Mouse (Mus musculus) neural tube, embryonic 11.5 days (tissue): ENCODE results near the gene P2rx1. TPM values are rescaled to one million over a fixed set of nuclear protein-coding genes. Genes with fewer than 3 reads are reported as not detected.

Experiments used
- ATAC-seq: fragments of 200-750 bp; cut with Nextera tagmentation; 2 replicates; pipeline ENCODE4 v1.8.0; 2017; ENCODE audit warnings: moderate number of reproducible peaks, mild to moderate bottlenecking, moderate TSS enrichment, moderate library complexity; ENCODE audit not compliant: insufficient read depth, low FRiP score, low TSS enrichment
- DNase-seq: peaks from one replicate; pipeline ENCODE4 v3.0.0-alpha.2; 2015; ENCODE audit warnings: low spot score
- H3K27ac ChIP-seq: fragments of 300-500 bp; sonication (generic); 2 replicates; pipeline ENCODE4 v1.5.1; 2014; ENCODE audit warnings: low read depth, mild to moderate bottlenecking, low read length
- H3K27me3 ChIP-seq: fragments of 300-500 bp; sonication (generic); 2 replicates; pipeline ENCODE4 v1.6.1; 2014; ENCODE audit warnings: mild to moderate bottlenecking, low read length, mixed read lengths; ENCODE audit not compliant: control insufficient read depth, insufficient read depth
- H3K36me3 ChIP-seq: fragments of 300-500 bp; sonication (generic); 2 replicates; pipeline ENCODE4 v1.6.1; 2014; ENCODE audit warnings: mild to moderate bottlenecking, low read length, moderate library complexity, mixed read lengths; ENCODE audit not compliant: control insufficient read depth, insufficient read depth
- H3K4me1 ChIP-seq: fragments of 300-500 bp; sonication (generic); 2 replicates; pipeline ENCODE4 v1.6.1; 2014; ENCODE audit warnings: low read length, mixed read lengths; ENCODE audit not compliant: control insufficient read depth, insufficient read depth
- H3K4me2 ChIP-seq: fragments of 300-500 bp; sonication (generic); 2 replicates; pipeline ENCODE4 v1.6.1; 2014; ENCODE audit warnings: low read depth, mild to moderate bottlenecking, moderate library complexity
- H3K4me3 ChIP-seq: fragments of 300-500 bp; sonication (generic); 2 replicates; pipeline ENCODE4 v1.5.1; 2014; ENCODE audit warnings: low read depth, low read length
- H3K9ac ChIP-seq: fragments of 300-500 bp; sonication (generic); 2 replicates; pipeline ENCODE4 v1.6.1; 2014; ENCODE audit warnings: mild to moderate bottlenecking, low read length
- H3K9me3 ChIP-seq: fragments of 300-500 bp; sonication (generic); 2 replicates; pipeline ENCODE4 v1.6.1; 2016; ENCODE audit warnings: low read length; ENCODE audit not compliant: control insufficient read depth
- WGBS: fragments of 180-500 bp; shearing (Covaris S2); extraction: QIAGEN DNeasy Blood & Tissue Kit; methylation state at CpG from one replicate; pipeline ENCODE4 v1.1.7; 2014; 5-methylcytosine and 5-hydroxymethylcytosine counted together
- polyA plus RNA-seq: library from polyadenylated mRNA; unstranded; fragments of >200 nt; fragmentation: Nextera tagmentation; extraction: Ambion mirVana; gene quantifications from 2 replicates; pipeline ENCODE4 v1.2.1, GENCODE M21; 2014

Gene P2rx1
- polyA plus RNA-seq, 1 experiment from 2014 or later: 2.5 TPM

- H3K4me3 ChIP-seq: no peak overlapping the region
- no peak for DNase-seq
- H3K27me3 ChIP-seq: no peaks in the 10 kb centered on the region
- H3K9ac ChIP-seq: no peak overlapping the region
- no peaks in the 10 kb centered on the region for H3K9me3 ChIP-seq
- H3K4me1 ChIP-seq: peaks cover 4% of the 10 kb centered on the region; the same call in 1 of the 2 replicates
- H3K4me2 ChIP-seq: no peak overlapping the region
- 71% methylated on average over 5 of the region's 5 CpGs for WGBS
- H3K27ac ChIP-seq: no peak overlapping the region
- H3K36me3 ChIP-seq: no peaks in the 10 kb centered on the region
- no peak for ATAC-seq
These were observed 15.1 kb downstream of the P2rx1 start for GRCm38 (mm10) chr11:73013981-73014380.

DNA sequence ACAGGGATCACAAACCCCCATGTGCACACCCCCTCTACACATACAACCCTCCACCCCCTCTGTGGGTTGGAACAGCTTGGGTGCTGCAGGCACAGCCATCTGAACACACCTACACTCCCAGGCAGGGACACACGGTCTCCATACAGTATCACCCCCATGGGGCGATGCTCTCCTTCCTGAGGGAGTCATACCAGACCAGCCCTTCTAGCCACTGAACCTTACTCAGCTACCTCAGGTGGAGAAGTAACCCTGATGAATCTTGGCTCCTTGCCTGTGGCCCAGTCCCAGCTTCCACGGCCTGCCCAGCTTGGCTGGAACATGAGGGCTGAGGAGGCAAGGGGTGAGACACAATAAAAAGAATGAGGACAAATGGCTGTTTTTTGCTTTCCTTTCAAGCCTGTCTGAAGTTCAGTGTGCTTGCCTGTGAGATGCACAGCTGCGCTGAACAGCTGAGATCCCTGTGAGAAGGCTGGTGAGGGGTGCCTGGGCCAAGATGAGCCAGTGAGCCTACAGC is 16.0 kb downstream of the P2rx1 start:
- 81% methylated on average over 4 of the region's 4 CpGs for WGBS
- Histone ChIP-seq H3K4me1 (peaks cover 7% of the 10 kb centered on the region), H3K4me2 (no peak overlapping the region), H3K9ac (no peak overlapping the region), H3K4me3 (no peak overlapping the region), H3K9me3 (no peaks in the 10 kb centered on the region), H3K27ac (no peak overlapping the region), H3K27me3 (peaks cover 7% of the 10 kb centered on the region), H3K36me3 (no peaks in the 10 kb centered on the region)
- ATAC-seq (no peak), DNase-seq (no peak)

GRCm38 (mm10) chr11:73015391-73016102 is 16.6 kb downstream of the P2rx1 start:
- Histone ChIP-seq H3K9me3 (no peaks in the 10 kb centered on the region), H3K4me3 (no peak overlapping the region; the same call in 1 of the 2 replicates), H3K4me1 (peaks cover 7% of the 10 kb centered on the region), H3K9ac (no peak overlapping the region), H3K27me3 (peaks cover 14% of the 10 kb centered on the region), H3K4me2 (no peak overlapping the region), H3K36me3 (no peaks in the 10 kb centered on the region), H3K27ac (no peak overlapping the region)
- 75% methylated on average over 5 of the region's 5 CpGs for WGBS
- no peak for DNase-seq
- no peak for ATAC-seq

GRCm38 (mm10) chr11:73016103-73016420 is 17.2 kb downstream of the P2rx1 start:
- Histone ChIP-seq H3K9me3 (no peaks in the 10 kb centered on the region), H3K27ac (no peak overlapping the region), H3K4me1 (peaks cover 7% of the 10 kb centered on the region), H3K36me3 (no peaks in the 10 kb centered on the region), H3K4me3 (no peak overlapping the region), H3K4me2 (no peak overlapping the region), H3K27me3 (peaks cover 15% of the 10 kb centered on the region), H3K9ac (no peak overlapping the region)
- WGBS: 79% methylated on average over 6 of the region's 6 CpGs
- DNase-seq (no peak), ATAC-seq (no peak)

- H3K9me3 ChIP-seq: no peaks in the 10 kb centered on the region
- peak; percentile 94 for DNase-seq
- ATAC-seq: peak; percentile 97
- peak within 1 kb of the TSS; percentile 98 for H3K4me2 ChIP-seq
- H3K27ac ChIP-seq: peak within 1 kb of the TSS; percentile 6; the same call in 1 of the 2 replicates
- no peaks in the 10 kb centered on the region for H3K36me3 ChIP-seq
- H3K9ac ChIP-seq: peak within 1 kb of the TSS; percentile 61
- WGBS: under 1% methylated on average over 57 of the region's 57 CpGs
- peaks cover 18% of the 10 kb centered on the region for H3K27me3 ChIP-seq
- H3K4me3 ChIP-seq: peak within 1 kb of the TSS; percentile 68
- peaks cover 7% of the 10 kb centered on the region for H3K4me1 ChIP-seq
These were observed 19.7 kb downstream of the P2rx1 start, which contains the start of gene Camkk1 for GRCm38 (mm10) chr11:73018471-73019146. TSS of gene Camkk1 (plus strand) at chr11:73019008.

- Histone ChIP-seq H3K36me3 (no peaks in the 10 kb centered on the region), H3K4me3 (peak overlapping the region; percentile 68), H3K4me2 (peak overlapping the region; percentile 98), H3K9ac (peak overlapping the region; percentile 60), H3K4me1 (peaks cover 7% of the 10 kb centered on the region), H3K27ac (peak overlapping the region; percentile 6; the same call in 1 of the 2 replicates), H3K9me3 (no peaks in the 10 kb centered on the region), H3K27me3 (peaks cover 18% of the 10 kb centered on the region)
- peak; percentile 61 for ATAC-seq
- peak; percentile 61 for DNase-seq
- WGBS: under 1% methylated on average over 46 of the region's 46 CpGs
These were observed 20.4 kb downstream of the P2rx1 start for GRCm38 (mm10) chr11:73019147-73019795.

DNA sequence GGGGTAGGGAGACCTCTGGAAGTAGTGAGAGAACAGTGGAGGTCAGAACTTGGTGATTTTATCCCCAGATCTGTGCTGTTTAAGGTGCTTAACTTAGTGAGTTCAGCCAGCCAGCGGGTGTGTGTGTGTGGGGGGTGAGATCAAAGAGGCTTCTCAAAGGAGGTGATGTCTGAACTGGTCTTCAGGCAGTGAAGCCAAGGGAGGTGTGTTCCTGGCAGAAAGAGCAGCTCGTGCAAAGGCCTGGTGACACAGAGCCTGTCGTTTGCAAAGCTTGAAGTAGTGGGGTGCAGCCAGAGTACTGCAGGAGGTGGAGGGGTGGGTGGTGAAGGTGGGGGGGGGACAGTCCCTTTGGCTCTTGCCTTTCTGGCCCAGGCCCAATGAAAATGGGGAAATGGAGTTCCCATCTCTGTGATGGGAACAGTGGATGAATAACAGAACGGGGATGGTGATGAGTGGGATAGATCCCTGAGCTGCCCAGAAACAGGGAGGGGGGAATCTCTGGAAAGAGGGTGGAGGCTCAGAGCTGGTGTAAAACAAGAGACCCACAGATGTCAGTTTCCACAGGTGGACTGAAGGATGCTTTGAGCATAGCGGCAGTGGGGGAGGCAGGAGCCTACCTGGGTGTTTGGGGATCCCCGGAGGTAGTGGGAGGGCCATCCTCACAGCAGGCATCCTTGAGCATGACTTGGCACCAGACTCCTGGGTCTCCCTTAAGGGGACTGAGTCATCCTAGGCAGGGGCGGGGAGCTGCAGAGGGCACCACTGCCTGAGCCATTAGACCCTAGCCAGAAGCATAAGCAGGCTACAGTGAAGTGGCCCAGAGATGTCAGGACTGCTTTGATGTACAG is 22.3 kb downstream of the P2rx1 start:
- DNase-seq (no peak), ATAC-seq (no peak)
- H3K9ac ChIP-seq: no peak overlapping the region
- H3K9me3 ChIP-seq: no peaks in the 10 kb centered on the region
- 52% methylated on average over 7 of the region's 7 CpGs for WGBS
- H3K27ac ChIP-seq: no peak overlapping the region
- no peak overlapping the region for H3K4me2 ChIP-seq
- H3K27me3 ChIP-seq: peaks cover 18% of the 10 kb centered on the region
- H3K4me3 ChIP-seq: no peak overlapping the region
- H3K4me1 ChIP-seq: peaks cover 7% of the 10 kb centered on the region
- H3K36me3 ChIP-seq: no peaks in the 10 kb centered on the region

- Histone ChIP-seq H3K4me2 (no peak overlapping the region), H3K4me3 (no peak overlapping the region), H3K4me1 (peaks cover 7% of the 10 kb centered on the region), H3K9ac (no peak overlapping the region), H3K9me3 (no peaks in the 10 kb centered on the region), H3K27me3 (peaks cover 18% of the 10 kb centered on the region), H3K27ac (no peak overlapping the region), H3K36me3 (no peaks in the 10 kb centered on the region)
- no peak for ATAC-seq
- no peak for DNase-seq
- 63% methylated on average over 9 of the region's 9 CpGs for WGBS
These were observed 24.2 kb downstream of the P2rx1 start for GRCm38 (mm10) chr11:73023099-73023498.
